Mouse (Mus musculus) urinary bladder, postnatal 10 days (tissue): Measurements from ENCODE around the gene Ehbp1l1.

Experiments
- DNase-seq: peaks from one replicate; pipeline ENCODE4 v3.0.0; 2022; ENCODE audit warnings: low spot score

Ehbp1l1 gene

DNA sequence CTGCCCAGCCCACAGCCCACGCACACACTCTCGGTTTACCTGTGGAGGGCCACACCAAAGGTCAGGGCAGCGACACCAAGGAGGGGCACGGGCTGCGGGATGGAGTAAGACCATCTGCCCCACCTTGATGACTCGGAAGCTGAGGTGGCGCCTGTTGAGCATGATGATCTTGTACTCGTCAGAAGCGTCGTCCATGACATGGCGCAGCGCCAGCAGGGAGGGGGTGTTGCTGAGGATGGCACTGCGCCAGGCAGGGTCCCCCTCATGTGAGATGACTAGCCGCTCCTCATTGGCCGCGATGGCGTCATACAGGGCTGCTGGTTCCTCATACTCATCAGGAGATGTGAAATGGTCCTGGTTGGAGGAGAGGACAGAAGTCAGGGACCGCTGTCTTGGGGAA lies 59.7 kb downstream of the Ehbp1l1 start:
- DNase-seq = no peak

DNA sequence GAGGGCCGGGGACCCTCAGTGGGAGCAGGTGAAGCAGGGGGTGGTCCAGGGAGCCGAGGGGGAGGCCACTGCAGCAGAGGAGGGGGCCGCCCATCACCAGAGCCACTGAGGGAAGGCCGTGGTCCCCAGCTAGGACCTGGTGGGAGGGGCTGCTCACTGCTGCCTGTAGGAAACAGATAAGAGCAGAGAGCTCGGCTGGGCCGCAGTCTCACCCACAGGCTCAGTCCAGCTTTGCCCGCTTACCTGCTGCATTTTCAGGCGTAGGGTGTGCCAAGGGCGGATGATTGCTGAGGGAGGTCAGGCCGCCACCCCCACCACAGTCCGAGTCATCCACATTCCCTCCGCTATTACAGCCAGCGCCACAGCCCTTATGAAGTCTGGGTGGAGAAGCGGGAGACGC lies 60.7 kb downstream of the Ehbp1l1 start:
- no peak for DNase-seq

DNA sequence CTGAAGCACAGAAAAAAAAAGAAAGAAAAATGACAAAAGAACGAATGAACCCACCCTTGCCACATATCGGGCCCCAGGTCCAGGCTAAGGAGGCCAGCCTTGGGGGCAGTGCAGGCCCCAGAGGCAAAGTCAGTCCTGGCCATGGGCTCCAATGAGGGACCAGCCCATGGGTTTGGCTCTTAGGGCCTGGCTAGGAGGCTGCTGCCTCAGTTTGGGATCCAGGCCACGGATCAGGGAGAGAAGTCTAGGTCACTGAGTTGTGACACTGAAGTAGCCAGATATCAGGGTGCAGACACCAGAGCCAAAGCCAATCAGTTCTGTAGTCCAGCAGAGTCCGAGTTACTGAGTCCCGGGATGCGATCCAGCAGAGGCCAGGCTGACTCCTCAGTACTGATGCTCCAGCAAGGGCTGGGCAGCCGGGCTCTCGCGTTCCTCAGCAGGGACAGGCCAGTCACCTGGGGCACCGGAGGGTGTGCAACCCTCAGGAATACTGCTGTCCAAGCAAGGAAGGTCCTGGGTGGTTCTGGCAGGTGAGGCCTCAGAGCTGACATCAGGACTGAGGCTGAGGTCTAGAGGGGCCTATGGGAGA lies 61.4 kb downstream of the Ehbp1l1 start:
- no peak for DNase-seq

DNA sequence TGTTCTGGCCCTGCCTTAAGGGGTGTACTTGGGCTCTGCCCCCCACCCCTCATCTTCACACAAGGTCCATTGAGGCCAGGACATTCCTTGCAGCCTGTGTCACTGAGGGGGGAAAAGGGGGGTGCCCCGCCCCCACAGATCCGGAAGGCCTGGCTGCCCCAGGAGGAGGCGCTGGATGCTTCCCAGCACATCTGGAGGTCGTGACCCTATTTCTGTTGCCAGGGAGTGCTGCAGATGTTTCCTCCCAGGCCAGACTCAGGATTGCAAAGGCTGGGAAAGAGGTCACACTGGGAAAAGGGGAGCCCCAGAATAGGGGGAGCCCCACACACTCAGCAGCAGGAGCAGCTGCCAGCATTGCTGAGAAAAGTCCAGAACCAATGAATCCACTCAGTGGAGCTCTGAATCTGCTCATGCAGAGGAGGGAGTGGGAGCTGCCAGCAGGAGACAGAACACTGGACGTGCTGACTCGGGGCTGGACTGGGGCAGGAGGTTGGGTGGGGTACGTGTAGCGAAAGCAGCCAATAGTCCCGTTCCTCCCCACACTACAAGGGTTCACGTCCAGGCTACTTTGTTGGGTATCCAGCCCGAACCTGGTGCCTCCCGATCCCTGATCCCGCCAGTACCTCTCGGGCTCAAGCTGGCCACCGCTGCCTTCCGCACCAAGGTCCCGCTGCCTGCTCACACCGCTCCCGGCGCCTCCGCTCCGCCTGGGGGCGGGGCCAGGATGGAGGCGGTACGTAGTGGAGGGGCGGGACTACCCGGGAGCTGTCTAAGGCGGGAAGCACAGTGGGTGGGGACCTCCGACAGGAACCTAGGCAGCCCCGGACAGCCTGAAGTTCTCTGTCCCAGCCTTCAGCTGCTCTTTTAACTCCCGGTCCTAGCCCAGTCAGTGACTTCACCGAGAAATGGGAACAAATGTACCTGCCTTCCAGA lies 62.9 kb downstream of the Ehbp1l1 start, which contains the start of gene Sipa1:
Gene Sipa1 (minus strand): TSS at position 727 of the 933 bp plus-strand sequence.
- DNase-seq = peak; percentile 62

DNA sequence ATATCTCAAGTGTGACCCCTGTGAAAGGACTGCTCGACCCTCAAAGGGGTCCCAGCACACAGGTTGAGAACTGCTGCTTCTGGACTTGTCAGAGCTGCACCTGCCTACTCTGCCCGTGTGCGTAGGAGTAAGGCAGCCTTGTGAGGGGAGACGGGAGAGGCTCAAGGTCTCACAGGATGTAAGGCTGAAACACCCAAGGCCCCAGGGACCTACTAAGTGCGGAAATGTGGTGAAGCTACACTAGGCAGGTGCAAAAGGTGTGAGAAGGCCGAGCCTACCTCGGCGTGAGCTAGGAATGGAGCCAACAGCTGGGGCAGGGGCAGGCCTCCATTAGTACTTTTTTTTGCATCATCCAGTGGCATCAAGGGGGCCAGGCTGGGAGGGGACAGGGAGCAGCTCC lies 63.8 kb downstream of the Ehbp1l1 start:
- DNase-seq = no peak

DNA sequence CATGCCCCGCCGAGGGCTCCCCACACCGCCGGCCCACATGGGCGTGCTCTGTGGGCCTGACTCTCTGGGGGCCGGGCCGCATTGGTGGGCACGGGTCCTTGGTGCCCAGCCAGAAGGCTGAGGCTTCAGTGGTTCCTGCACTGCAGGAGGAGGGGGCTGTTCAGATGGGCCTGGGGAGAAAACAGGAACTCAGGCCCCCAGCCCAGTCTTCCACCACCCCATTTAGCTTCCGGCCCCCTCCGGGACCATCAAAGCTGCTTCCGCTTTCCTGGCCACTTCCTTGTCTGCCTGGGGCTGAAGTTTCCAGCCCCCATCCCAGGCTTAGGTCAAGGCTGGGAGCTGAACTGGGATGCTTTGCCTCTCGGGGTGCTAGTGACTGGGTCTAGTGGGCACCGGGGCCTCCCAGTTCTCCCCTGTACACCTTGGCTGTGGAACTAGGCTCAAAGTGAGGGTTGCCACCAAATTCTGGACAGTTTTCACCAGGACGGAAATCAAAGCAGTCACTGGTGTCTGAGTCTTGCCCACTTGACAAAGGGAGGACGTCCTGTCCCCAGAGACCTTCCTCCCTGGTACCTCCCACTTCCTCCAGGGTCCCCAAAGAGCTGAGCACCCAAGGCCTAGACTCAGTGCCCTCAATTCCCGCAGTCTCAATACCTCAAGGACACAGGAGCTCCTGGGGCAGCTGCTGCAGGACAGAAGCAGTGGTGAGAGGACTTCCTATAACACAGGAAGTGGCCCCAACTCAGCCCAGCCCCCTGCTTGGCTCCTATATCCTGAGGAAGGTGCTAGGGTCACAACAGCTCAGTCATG lies 65.0 kb downstream of the Ehbp1l1 start:
- no peak for DNase-seq
